Mouse (Mus musculus) lung, postnatal 0 days (tissue): ENCODE measurements around the gene U2af1.

ENCODE experiments used
- CTCF ChIP-seq: IDR thresholded peaks from 2 replicates; pipeline ENCODE4 v1.5.1; 2016; ENCODE audit warnings: antibody characterized with exemption, mild to moderate bottlenecking
- EP300 ChIP-seq: IDR thresholded peaks from 2 replicates; pipeline ENCODE4 v1.6.1; 2016; ENCODE audit warnings: antibody characterized with exemption, mild to moderate bottlenecking, control low read depth

DNA sequence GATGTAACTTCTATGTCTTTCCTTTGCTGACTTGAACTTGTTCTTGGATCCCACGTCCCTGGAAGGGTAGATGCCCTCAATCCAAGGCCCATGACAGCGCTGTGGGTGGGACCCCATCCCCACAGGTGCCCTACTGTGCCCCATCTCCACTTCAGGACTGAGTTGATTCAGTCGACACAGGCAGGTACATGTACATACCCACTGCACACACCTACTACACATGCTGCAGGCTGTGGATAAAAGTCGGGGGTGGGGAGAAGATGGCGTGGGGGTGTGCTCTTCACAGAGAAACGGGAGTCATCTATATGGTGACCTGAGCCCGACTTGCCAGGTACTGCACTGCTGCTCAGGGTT lies 35.3 kb upstream of the U2af1 start:
- TF ChIP-seq CTCF = no peak
- no peak for TF ChIP-seq EP300
